Mouse (Mus musculus): Measurements from ENCODE around the gene Ppl. TPM values are rescaled to one million over a fixed set of nuclear protein-coding genes. Genes with fewer than 3 reads are reported as not detected.

Ppl gene
- polyA plus RNA-seq, 1 experiment from 2014 or later, result 0.03 TPM

- no peak for TF ChIP-seq CTCF (IDR thresholded peaks at IDR 0.05)
- POLR2A ChIA-PET, result no interaction called here
- in situ Hi-C loops (cut with MboI; ENCODE audit: low pct_unique_long_range_greater_than_20kb), result loop anchor here (5.0 to 25.0 kb wide), 2 partner anchors 33 to 443 kb away; partner anchors contain the start of gene Coro7
- H3K27me3 ChIP-seq, result no peaks in the 10 kb centered on the region
- ATAC-seq (no peak), DNase-seq (ENCODE audit: low read depth, low spot score) (no peak)
- CTCF ChIA-PET, result no interaction called here
Measured at GRCm38 (mm10) chr16:5130196-5130595, 2.0 kb downstream of the Ppl start.

DNA sequence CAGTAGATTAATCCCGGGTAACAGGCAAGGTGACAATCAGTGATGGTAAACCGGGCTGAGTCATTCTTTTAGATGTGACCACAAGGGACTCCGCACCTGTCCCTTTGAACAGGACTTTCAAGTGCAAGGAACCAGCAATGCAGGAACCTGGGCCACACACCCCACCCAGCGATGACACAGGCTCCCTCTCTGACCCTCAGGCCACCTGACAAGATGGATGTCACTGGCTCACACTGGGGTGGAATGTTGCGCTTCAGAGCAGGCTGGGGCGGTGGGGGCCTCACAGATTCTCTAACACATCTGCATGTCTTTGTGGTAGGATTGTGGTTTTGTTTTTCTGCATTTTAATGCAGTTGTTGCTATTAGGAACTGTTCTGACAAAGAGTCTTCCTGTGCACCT is 8.7 kb downstream of the Ppl start:
- TF ChIP-seq CTCF (IDR thresholded peaks at IDR 0.05), result no peak
- ATAC-seq (no peak), DNase-seq (ENCODE audit: low read depth, low spot score) (no peak)
- in situ Hi-C loops (cut with MboI; ENCODE audit: low pct_unique_long_range_greater_than_20kb), result no loop called here
- H3K27me3 ChIP-seq, result peaks cover 10% of the 10 kb centered on the region
- ChIA-PET CTCF (no interaction called here), POLR2A (no interaction called here)

DNA sequence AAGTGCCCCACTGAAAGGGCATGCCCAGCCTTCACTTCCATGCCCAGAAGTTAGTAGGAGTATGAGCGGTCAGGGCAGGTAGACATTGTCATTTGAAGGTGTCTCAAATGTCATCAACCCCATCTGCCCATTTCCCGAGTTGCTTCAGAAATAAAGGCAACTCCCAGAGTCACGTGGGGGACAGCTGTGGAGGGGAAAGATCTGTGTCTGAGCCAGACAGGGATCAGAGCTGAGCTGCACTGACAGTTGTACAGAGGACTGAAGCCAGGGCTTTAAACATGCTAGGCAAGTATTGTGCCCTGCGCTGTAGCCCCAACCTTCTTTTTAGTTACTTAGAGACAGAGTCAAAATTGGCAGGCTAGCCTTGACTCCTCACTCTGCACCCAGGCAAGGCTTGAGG is 12.4 kb downstream of the Ppl start:
- ATAC-seq (no peak), DNase-seq (ENCODE audit: low read depth, low spot score) (no peak)
- ChIA-PET CTCF (no interaction called here), POLR2A (interaction anchor here (0.5 kb wide), 1 partner anchor 16 kb away, joined by 3 read pairs; no protein-coding TSS in a partner anchor)
- no peak for TF ChIP-seq CTCF (IDR thresholded peaks at IDR 0.05)
- in situ Hi-C loops (cut with MboI; ENCODE audit: low pct_unique_long_range_greater_than_20kb), result no loop called here
- H3K27me3 ChIP-seq, result peaks cover 14% of the 10 kb centered on the region

GRCm38 (mm10) chr16:5119385-5119784 is 12.8 kb downstream of the Ppl start:
- in situ Hi-C loops (cut with MboI; ENCODE audit: low pct_unique_long_range_greater_than_20kb), result no loop called here
- ChIA-PET CTCF (no interaction called here), POLR2A (interaction anchor here (0.5 kb wide), 1 partner anchor 15 kb away, joined by 3 read pairs; no protein-coding TSS in a partner anchor)
- DNase-seq (ENCODE audit: low read depth, low spot score) (no peak), ATAC-seq (peak; percentile 78)
- peaks cover 14% of the 10 kb centered on the region for H3K27me3 ChIP-seq
- no peak for TF ChIP-seq CTCF (IDR thresholded peaks at IDR 0.05)

- DNase-seq (ENCODE audit: low read depth, low spot score) (no peak), ATAC-seq (no peak)
- in situ Hi-C loops (cut with MboI; ENCODE audit: low pct_unique_long_range_greater_than_20kb), result no loop called here
- ChIA-PET CTCF (interaction anchor here (1.2 kb wide), 1 partner anchor 32 kb away, joined by 3 read pairs; no protein-coding TSS in a partner anchor), POLR2A (no interaction called here)
- TF ChIP-seq CTCF (IDR thresholded peaks at IDR 0.05), result no peak
- H3K27me3 ChIP-seq, result peaks cover 4% of the 10 kb centered on the region
Measured at GRCm38 (mm10) chr16:5113582-5113981, 18.6 kb downstream of the Ppl start.

- peaks cover 4% of the 10 kb centered on the region for H3K27me3 ChIP-seq
- CTCF ChIA-PET, result interaction anchor here (1.0 to 1.2 kb wide), 2 partner anchors 10 to 32 kb away, joined by 3 read pairs; no protein-coding TSS in a partner anchor
- DNase-seq (ENCODE audit: low read depth, low spot score) (no peak), ATAC-seq (no peak)
- in situ Hi-C loops (cut with MboI; ENCODE audit: low pct_unique_long_range_greater_than_20kb), result no loop called here
- POLR2A ChIA-PET, result no interaction called here
- TF ChIP-seq CTCF (IDR thresholded peaks at IDR 0.05), result no peak
Measured at GRCm38 (mm10) chr16:5113002-5113550, 19.1 kb downstream of the Ppl start.

DNA sequence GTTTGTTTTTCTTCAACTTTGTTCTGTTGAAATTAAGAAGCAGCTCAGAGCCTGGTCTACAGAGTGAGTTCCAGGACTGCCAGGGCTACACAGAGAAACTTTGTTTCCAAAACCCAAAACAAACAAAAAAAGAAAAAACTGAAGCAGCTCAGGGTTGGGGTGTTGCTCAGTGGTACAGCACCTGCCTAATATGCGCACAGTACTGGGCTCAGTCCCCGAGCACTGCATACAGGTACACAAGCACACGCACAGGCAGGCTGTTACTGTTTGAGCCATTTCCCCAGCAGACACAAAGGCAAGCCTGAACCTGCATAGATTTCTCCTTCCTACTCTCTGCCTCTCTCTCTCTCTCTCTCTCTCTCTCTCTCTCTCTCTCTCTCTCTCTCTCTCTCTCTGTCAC is 21.2 kb downstream of the Ppl start:
- ChIA-PET POLR2A (no interaction called here), CTCF (interaction anchor here (1.1 kb wide), 1 partner anchor 24 kb away, joined by 3 read pairs; no protein-coding TSS in a partner anchor)
- H3K27me3 ChIP-seq, result peaks cover 11% of the 10 kb centered on the region
- TF ChIP-seq CTCF (IDR thresholded peaks at IDR 0.05), result no peak
- DNase-seq (ENCODE audit: low read depth, low spot score) (no peak), ATAC-seq (no peak)
- in situ Hi-C loops (cut with MboI; ENCODE audit: low pct_unique_long_range_greater_than_20kb), result no loop called here

DNA sequence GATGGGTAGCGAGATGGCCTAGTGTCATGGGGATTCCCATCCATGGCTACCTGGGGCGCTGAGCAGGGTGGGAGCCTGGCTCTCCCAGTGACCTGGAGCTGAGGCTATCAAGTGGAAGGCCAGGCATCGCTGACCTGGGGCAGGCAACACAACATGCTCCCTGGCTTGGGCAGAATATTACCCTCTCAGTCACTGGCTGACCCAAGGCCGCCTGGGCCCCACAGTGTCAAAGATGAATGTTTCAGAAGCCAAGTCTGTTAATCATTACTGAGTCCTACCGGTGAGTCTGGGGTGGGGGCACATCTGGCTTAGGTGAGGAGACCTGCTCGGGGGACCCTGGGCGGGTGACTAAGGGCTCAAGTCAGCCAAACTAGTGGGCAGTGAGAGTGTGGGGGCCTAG is 22.3 kb downstream of the Ppl start:
- H3K27me3 ChIP-seq, result peaks cover 16% of the 10 kb centered on the region
- no peak for TF ChIP-seq CTCF (IDR thresholded peaks at IDR 0.05)
- no peak for ATAC-seq
- ChIA-PET POLR2A (no interaction called here), CTCF (interaction anchor here (1.1 kb wide), 1 partner anchor 25 kb away, joined by 3 read pairs; no protein-coding TSS in a partner anchor)
- no peak for DNase-seq (ENCODE audit: low read depth, low spot score)
- in situ Hi-C loops (cut with MboI; ENCODE audit: low pct_unique_long_range_greater_than_20kb), result no loop called here

GRCm38 (mm10) chr16:5101000-5101399 is 31.2 kb downstream of the Ppl start:
- in situ Hi-C loops (cut with MboI; ENCODE audit: low pct_unique_long_range_greater_than_20kb), result no loop called here
- no peak for ATAC-seq
- peaks cover 56% of the 10 kb centered on the region for H3K27me3 ChIP-seq
- no peak for TF ChIP-seq CTCF (IDR thresholded peaks at IDR 0.05)
- POLR2A ChIA-PET, result no interaction called here
- DNase-seq (ENCODE audit: low read depth, low spot score), result no peak
- CTCF ChIA-PET, result no interaction called here

GRCm38 (mm10) chr16:5096504-5096903 is 35.7 kb downstream of the Ppl start:
- POLR2A ChIA-PET, result no interaction called here
- in situ Hi-C loops (cut with MboI; ENCODE audit: low pct_unique_long_range_greater_than_20kb), result loop anchor here (5.0 kb wide), 1 partner anchor 36 kb away; the partner anchor contains the start of gene Ppl
- TF ChIP-seq CTCF (IDR thresholded peaks at IDR 0.05), result no peak
- DNase-seq (ENCODE audit: low read depth, low spot score), result no peak
- ATAC-seq, result no peak
- CTCF ChIA-PET, result no interaction called here
- H3K27me3 ChIP-seq, result peaks cover 35% of the 10 kb centered on the region

DNA sequence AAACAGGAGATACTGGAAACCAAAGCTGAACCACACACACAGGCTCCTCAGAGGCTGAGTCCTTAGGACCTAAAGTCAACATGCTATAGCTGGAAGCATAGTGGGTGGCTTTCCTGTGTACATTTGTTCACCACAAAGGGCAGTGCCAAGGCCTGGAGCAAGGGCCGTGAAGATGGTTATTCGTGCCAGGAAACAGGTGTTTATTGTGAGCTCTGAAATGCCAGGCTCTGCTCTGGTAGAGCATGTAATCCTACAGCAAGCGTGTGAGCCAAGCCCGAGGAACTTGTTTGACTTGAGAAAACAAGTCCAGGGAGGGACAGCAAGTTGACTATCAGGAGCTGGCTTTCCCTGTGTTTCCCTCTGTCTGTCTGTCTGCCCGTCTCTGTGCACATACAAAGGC is 38.9 kb downstream of the Ppl start:
- in situ Hi-C loops (cut with MboI; ENCODE audit: low pct_unique_long_range_greater_than_20kb), result no loop called here
- ChIA-PET CTCF (interaction anchor here (0.8 to 1.3 kb wide), 4 partner anchors 16 to 52 kb away, joined by 3 to 4 read pairs (median 3); no protein-coding TSS in a partner anchor), POLR2A (interaction anchor here (1.1 kb wide), 1 partner anchor 16 kb away, joined by 3 read pairs; no protein-coding TSS in a partner anchor)
- no peak for TF ChIP-seq CTCF (IDR thresholded peaks at IDR 0.05)
- H3K27me3 ChIP-seq, result peaks cover 25% of the 10 kb centered on the region
- DNase-seq (ENCODE audit: low read depth, low spot score) (peak; percentile 91), ATAC-seq (peak; percentile 70)

All from Patski (cell line).